Comparison of ENCODE assay signal across 17 mouse cellular contexts in genomic region chr15:36956221-36956620, GRCm38 (mm10).
"Had no signal": no experiment of that assay in that cellular context is flagged by ENCODE, and none has a peak within 500 bp of the region (broad histone marks: within the 10 kb centered on the region; RNA-seq: fewer than 3 reads in every experiment).

No protein-coding gene starts in this region.

- H3K4me2 ChIP-seq: neural tube, embryonic 12.5 days; neural tube, embryonic 13.5 days; neural tube, embryonic 15.5 days; stomach, embryonic 15.5 days had no signal

- H3K9me3 ChIP-seq: neural tube, embryonic 12.5 days; neural tube, embryonic 13.5 days; neural tube, embryonic 15.5 days; stomach, embryonic 15.5 days had no signal

- H3K4me3 ChIP-seq: neural tube, embryonic 12.5 days; neural tube, embryonic 13.5 days; neural tube, embryonic 15.5 days; stomach, embryonic 15.5 days had no signal

- DNase-seq: retina, postnatal 1 day; right cerebral cortex, adult 18-20 months; right cerebral cortex, postnatal 14 days; right cerebral cortex, postnatal 25 days; right cerebral cortex, postnatal 4 days; spleen, adult 18-20 months; thymus, adult 18-20 months; thymus, adult 2 months; thymus, postnatal 14 days; thymus, postnatal 25 days; thymus, postnatal 36 days; thymus, postnatal 4 days had no signal

- H3K27me3 ChIP-seq: neural tube, embryonic 13.5 days; stomach, embryonic 15.5 days had no signal

- H3K4me1 ChIP-seq: neural tube, embryonic 12.5 days; stomach, embryonic 15.5 days had no signal

- H3K27ac ChIP-seq: neural tube, embryonic 12.5 days; neural tube, embryonic 13.5 days; neural tube, embryonic 15.5 days; stomach, embryonic 15.5 days; stomach, postnatal 0 days had no signal

- H3K9ac ChIP-seq: neural tube, embryonic 12.5 days; neural tube, embryonic 13.5 days; neural tube, embryonic 15.5 days; stomach, embryonic 15.5 days had no signal

- H3K36me3 ChIP-seq: neural tube, embryonic 12.5 days; neural tube, embryonic 13.5 days; neural tube, embryonic 15.5 days; stomach, embryonic 15.5 days had no signal
